Mouse (Mus musculus) left cerebral cortex, adult 11 months (tissue): ENCODE measurements at regions not wholly inside any gene's neighbourhood (a gene's known extent, or its start where the extent isn't known, plus 50 kb on each side); places are given as distances from the start of the nearest gene placed in this dataset.

ENCODE experiments used
- DNase-seq: peaks from one replicate; pipeline ENCODE4 v3.0.0; 2022; ENCODE audit warnings: low spot score

DNA sequence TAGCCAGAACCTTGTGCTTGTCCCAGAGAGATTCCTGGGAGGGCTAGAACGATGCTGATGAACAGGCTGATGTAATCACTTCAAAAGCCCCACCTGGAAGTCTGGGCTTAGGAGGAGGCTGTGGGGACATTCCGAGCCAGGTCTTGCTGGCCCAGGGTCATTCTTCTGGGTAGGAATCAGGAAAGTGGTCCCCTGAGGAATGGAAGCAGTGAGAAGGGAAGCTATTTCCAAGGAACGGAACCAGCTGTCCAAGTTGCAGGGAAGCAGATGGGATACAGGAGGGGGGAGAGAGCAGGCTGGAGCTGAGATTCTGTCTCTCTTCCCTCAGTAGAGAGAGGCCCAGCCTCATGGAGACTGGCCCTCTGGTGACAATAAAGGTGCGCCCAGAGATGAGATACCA, 243.9 kb downstream of the Tcf7l2 start:
- DNase-seq: no peak

DNA sequence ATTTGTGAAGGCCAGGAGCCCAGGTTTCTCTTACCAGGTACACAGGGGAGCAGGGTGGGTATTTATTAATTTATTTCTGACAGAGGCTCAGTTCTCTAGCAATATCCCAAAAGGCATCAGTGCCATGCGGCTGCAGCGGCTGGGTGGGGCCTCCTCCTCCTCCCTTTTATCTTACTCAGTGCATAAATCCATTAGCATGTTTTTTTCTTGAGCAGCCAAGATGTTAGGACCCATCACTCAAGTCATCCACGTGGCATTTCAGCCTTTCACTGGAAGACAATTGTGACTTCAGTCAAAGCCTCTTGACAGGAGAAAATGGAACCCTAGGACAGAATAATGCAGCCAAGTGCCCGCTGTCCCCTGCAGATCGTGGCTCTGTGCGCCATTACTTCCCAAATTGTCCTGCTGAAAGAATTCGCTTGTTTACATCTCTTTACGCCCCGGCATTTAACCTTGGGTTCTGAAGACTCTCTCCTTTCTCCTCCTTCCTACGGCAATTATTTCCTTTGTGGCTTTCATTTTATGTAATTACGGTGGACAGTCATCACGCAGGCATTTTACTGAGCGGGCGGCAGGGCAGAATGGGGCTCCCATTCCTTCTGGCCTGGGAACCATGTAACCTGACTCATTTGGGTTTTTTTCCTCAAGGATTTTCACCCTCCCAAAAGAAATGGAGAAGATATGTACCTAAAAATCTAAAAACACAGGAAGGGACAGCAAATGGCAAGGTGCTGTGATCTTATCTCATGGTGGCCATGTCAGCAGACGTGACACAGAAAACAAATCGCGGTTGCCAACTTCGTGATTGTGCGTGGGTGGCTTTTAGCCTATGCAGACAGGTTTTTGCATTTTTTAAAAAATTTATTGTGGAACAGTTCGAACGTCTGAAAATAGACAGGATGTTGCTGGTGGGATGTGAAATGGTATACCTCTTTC, 250.4 kb downstream of the Tcf7l2 start:
- no peak for DNase-seq

DNA sequence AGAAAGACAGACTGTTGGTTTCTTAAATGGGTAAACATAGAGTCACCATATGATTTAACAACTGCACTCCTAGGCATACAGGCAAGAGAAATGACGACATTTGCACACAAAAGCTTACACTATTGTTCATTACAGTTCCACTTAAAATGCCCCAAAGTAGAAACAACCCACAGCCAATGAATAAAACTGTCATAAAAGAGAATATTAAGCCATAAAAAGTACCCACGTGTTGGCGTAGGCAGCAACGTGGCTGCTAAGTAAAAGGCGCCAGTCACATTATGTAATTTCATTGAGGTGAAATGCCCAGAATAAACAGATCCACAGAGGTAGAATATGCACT, 251.1 kb downstream of the Tcf7l2 start:
- peak; percentile 52 for DNase-seq

DNA sequence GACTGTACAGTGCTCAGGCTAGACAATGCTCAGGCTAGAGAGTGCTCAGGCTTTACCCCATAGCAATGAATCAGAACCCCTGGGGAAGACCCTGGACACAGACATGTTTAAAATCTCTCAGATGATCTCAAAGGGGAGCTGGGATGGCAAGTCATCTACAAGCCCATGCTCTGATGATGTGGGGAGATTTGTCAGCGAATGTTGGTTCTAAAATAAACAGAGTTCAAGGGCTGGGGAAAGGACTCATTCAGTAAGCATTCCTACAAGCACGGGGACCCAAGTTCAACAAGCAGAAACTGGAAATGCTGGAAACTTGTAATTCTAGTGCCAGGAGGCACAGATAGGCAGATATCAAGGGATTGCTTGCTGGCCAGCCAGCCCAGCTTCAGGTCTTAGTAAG, 254.1 kb downstream of the Tcf7l2 start:
- no peak for DNase-seq

DNA sequence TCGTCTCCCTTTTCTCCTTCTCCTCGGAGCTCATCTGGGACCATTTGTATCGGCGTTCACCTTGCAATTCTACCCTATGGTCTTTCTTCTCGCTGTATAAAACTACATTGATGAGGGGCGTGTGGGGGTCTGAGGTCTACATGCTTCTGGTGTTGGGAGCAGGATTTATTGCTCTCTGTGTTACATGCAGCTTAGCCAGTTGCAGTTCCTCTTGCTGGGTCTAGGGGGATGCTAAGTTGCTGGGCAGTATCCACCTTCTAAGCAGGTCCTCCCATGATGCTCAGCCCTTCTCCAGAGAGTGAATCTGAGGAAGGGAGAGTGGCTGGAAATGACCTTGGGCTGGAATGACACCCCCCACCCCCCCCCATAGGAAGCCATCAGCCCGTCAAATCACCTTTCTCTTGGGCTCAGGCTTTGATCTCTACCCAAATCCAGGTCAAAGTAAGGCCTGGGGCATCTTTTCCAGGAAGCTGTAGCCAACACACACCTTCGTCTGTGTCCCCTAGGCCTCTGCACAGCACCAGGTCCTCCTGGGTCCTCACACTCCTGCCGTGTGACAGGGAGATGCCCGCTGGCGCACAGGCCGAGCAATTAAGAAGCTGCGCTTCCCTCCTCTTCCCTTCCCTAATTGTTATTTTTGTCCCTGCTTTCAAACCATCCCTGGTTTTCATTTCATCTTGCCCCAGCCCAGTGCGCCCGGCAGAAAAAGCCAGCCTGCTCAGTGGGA, 257.0 kb downstream of the Tcf7l2 start:
- DNase-seq: no peak

DNA sequence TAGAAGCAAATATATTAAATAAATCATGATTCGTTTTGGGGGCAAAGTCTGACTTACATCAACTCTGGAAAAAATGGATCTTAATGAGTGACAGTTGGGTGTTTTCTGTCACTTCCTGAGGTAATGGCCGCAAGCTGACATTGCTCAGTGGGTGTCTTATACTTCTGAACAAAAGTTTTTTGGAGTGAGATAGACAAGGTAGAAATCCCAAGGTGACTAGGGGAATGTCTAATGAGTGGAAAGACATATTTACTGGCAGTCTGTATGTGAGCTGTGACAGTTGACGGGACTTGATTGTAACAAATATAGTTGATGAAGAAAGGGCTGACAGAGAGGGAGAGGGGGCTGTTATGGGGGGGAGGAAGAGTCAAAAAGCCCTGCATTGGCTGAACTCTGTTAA, 257.8 kb downstream of the Tcf7l2 start:
- no peak for DNase-seq

DNA sequence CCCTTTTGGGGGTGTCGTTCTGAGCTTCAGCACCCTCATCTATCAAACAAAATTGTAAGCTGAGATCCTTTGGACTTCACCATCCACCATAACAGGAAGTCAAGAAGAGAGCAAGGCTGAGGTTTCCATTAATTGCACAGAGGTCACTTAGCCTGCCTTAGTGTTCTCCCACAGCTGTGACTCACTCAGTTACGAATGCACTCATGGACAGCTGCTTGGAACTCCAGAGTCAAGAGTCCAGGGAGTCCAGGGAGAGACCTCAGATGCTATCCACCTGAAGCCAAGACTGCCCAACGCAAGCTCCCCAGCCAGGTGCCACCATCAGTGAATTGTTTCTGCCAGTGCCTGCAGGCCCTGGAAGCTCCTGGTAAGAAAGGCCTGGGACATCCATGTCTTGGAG, 259.8 kb downstream of the Tcf7l2 start:
- no peak for DNase-seq

DNA sequence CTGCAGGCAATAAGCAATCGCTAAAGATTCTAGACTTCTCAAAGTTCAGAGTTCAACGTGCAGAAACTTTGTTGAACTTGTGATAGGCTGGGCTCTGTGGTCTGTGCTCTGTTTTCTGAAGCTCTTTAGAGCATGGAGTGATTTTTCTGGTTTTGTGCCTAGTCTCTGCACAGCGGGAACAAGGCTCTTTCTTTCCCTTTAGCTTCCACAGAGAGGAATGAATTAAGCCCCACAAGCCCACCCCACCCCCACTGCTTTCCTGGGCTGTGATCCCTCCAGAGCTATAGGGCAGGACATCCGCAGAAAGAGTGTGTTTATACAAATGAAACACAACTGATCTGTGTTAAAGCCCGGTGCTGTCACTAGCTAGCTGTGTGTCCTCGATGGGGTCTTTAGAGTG, 264.3 kb downstream of the Tcf7l2 start:
- no peak for DNase-seq

DNA sequence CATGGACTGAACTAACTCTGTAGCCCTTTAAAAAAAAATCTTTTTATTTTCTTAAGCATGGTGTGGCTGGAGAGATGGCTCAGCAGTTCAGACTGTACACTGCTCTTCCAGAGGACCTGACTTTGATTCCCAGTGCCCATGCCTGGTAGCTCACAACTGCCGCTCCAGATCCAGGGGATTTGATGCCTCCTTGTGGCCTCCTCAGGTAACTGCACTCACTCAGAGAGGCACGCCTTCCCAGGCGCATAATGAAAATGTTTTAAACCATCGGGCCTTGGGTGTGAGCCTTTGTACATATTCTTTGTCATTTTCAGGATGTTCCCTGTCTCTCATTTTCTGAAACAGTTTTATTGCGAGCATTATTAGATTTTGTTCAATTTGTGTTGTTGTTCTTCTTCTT, 265.8 kb downstream of the Tcf7l2 start:
- no peak for DNase-seq

DNA sequence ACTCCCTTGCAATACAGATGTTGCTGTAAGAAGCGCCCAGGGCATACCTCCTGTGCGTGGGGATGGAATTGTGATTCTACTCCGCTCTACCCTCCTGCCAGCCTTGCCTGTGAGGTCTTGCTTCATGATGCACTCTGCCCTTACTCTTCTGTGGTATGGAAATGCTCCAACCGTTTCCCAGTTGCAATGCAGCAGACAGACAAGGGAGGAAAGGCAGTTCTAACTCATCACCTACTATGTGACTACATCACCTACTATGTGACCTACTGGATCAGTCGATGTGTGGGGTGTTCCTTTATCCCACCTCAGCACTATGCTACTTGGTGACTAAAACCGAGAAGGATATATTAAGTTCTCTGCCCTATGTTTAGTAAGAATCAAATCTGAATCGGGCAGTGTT, 269.1 kb downstream of the Tcf7l2 start:
- DNase-seq: no peak

DNA sequence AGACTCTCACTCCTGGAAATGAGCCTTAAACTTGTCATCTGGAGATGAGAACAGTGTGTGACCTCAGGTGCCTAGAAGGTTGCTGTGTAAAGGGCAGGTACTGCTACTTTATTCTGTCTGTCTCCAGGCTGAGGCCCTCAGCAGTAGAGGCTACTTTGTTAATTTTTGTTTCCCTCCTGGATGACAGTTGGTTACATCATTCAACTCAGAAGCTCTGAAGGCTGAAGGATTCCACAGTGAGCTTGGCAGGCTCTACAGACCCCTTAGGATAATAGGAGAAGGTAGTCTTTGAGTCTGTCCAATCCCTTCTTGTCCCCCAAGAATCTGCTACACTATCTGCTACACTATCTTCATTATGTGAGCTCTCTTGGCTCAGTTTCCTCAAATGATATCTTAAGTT, 269.7 kb downstream of the Tcf7l2 start:
- DNase-seq: no peak

DNA sequence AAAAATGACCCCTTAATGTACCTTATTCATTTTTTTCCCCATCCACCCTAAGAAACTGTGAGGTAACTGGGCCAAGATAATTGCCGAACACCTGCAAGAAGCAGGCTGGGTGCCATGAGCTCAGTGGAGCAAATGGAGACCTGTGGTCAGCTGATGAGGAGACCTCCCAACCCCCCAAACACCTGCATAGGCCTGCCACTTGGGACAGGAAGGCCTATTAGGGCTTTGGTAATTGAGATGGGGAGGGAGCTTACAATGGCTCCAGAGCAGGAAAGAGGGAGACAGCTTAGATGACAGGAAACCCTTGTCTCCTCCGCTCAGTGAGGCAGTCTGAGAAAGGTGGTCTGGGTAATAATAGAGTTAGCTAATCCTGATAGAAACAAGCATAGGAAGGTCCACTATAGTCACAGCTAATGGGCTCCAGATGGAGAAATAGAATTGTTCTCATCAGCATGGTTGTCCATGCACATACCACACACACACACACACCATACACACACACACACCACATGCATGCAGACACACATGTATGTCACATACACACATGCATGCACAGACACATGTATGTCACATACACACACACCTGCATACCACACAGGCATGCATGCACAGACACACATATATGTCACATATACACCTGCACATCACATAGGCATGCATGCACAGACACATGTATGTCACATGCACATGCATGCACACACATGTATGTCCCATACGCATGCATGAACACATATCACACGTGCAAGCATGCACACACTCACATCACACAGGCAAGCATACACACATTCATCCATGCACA, 270.2 kb upstream of the Habp2 start:
- DNase-seq: no peak

DNA sequence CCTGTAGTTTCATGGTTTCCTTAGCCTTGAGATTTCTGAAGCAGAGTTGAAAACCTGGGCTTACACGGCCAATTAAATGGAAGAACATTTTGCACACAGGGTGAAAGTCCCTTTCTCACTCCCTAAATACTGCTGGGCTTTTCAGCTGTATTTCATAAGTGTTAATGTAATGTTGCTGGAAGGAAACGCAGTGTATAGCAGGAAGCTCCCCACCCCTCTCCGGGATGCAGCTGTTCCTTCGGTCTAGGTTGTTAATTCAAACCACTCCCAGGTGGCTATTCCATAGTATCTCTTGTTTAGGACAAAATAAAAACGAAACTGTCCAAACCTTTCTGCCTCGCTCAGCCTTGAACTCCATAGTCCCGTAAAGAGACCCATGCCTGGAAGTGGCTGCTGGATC, 269.4 kb upstream of the Habp2 start:
- no peak for DNase-seq

DNA sequence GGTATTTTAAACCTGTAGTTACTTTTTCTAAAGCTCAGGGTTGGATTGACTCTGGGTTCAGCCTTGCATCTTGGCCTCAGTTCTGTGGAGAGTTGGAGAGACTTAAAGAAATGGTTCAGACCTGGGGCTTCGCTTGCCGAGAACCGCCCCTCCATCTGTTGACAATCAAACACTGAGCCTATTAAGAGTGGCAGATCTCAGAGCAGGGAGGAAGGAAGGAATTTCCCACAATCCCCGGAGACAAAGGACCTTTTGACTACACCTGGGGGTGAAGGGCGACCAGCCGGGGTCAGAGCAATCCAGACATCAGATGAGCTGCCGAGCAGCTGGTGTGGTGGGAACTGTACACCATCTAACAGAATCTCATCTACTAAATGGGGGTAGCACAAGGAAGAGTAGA, 267.8 kb upstream of the Habp2 start:
- no peak for DNase-seq

DNA sequence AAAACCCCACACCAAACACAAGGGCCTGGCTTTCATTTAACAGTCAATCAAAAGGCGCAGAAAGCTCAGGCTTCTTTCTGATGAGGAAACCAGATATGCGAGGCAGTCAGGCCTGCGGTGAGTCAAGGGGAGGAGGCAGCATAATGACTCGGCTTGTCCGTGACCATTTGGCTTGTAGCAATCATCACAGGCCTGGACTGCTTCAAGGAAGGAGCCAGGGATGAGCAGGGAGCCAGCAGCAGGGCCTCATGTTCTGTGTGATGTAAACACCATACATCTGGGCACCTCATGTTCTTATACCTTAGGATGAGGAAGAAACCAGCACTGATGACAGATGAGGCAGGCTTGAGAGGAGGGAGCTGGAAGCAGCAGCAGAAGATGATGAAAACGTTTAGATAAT, 264.6 kb upstream of the Habp2 start:
- DNase-seq: no peak

DNA sequence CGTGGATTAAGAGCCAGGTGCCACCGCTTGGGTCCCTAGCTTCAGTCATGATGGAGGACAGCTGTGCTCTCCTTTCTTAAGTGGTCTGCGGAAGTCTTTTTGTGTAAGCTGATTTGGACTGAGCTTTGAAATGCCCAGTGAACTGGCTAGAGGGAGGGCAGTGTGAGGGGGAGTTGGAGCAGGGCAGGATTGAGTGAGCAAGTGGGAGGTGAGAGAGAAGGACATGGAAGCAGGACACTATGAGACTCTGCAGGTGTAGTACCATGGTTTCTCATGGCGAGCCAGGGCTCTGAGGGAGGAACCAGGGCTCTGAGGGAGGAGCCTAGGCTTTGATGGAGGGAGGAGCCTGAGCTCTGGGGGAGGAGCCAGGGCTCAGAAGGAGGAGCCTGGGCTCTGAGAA, 262.3 kb upstream of the Habp2 start:
- no peak for DNase-seq

DNA sequence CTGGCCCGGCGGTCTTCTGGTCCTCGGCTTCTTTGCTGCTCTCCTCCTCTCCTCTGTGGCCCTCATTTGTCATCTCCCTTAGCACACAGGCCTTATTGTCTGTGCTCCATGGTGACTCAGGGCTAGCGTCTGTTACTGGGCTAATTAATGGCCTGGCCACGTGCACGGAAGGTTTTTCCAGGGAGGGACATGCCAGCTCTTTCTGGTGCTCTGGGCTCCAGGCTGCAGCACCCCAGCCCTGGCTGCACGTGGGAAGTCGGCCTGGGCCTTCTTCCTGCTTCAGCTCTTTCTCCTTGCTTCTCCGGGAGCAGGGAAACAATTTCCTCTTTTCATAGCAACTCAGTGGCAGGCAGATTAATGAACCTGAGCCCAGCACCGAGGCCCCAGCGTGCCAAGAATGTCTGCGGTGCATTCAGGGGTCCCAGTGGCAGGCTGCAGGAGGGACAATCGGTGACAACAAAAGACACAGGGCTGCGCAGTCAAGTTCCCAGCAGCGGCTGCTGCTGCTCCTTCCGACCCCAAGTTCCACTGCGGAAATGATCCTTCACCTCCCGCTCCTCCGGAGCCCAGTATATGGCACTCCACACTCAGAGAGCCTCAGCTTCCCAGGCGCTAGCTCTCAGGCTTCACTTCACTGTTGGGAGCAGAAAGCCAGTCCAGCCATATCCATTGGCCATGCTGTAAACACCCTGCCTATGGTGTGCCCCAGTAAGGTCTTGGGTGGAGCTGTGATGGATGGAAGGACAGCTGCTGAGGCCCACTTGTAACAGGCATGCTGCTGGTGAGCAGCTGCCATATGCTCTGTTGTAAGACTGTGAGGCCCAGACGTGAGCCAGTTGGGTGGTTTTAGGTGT, 257.3 kb upstream of the Habp2 start:
- DNase-seq: peak; percentile 61

DNA sequence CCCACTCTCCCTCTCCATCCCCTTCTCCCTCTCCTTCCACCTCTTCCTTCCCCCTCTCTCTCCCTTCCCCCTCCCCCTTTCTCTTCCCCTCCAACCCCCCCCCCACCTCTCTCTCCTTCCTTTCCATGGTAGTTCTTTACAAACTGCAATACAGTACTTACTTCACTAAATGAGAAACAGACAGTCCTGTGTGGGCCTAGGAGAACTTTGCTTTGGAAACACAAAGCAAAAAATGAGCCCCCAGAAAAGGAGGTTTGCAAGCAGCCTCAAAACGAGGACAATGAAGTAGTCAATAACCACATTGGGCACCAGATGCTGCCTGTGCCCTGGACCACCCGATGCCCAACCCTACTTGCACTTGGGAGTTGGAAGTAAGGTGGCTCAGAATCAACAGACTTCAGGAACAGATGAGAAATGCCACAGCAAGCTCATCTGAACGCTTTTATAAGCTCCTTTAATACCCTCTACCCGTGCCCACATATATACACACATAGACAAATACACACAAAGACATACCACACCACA, 256.5 kb upstream of the Habp2 start:
- DNase-seq: no peak

DNA sequence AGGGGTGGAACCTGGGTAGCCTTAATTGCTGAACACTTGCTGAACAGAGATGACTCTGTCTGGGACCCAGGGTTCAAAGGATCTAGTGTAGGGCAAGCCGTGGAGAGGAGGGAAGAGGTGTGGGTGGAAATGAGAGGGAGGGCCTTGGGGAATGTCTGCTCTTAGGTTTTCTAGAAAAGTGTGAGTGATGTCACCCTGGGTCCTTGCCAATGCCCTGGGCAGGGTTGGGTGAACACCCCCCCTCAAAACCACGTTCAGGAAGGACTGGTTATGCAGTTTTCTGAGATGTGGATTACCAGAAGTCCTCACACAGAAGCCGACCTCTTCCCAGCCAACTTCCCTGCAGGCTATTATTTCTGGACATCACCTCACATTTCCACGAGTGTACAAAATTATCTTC, 252.4 kb upstream of the Habp2 start:
- no peak for DNase-seq

DNA sequence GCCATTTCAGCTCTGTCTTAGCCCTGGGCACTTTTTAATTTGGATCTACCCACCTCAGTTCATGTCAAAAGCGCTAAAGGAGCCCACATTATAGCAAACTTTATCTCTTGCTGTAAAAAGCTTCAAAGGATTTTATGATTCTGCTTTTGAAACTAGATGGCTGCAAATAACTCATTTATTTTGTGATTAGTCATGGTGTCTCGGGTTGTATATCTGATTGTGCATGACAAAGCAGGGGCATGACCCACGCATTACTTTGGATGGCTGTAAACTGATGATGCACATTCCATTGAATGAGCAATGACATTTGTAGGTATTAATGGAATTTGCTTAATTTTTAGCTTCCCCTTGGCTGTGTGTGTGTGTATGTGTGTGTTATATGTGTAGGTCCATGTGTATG, 249.4 kb upstream of the Habp2 start:
- no peak for DNase-seq
